Mouse (Mus musculus) Patski (cell line): ENCODE measurements at regions not wholly inside any gene's neighbourhood (a gene's known extent, or its start where the extent isn't known, plus 50 kb on each side); places are given as distances from the start of the nearest gene placed in this dataset.

Source experiments
- ATAC-seq: fragments of 100-300 bp; one replicate; pipeline ENCODE4 v1.8.0; 2021
- CTCF ChIA-PET: fragments of 350-600 bp; sonication (Branson Sonifier 250); formaldehyde crosslinking; loops from one replicate; lab custom pipeline; 2022; ENCODE audit warnings: inconsistent platforms; lab: Charles Lee
- POLR2A ChIA-PET: fragments of 350-600 bp; sonication (Branson Sonifier 250); formaldehyde crosslinking; loops from one replicate; lab custom pipeline; 2022; ENCODE audit warnings: antibody characterized with exemption, inconsistent platforms; lab: Charles Lee
- DNase-seq: peaks from one replicate; pipeline ENCODE4 v3.0.0-alpha.2; 2011; ENCODE audit warnings: low read depth, low spot score
- H3K27me3 ChIP-seq: fragments of 371-371 bp; one replicate; pipeline ENCODE4 v1.5.1; 2021
- CTCF ChIP-seq: fragments of 100-300 bp; IDR thresholded peaks from one replicate; pipeline ENCODE4 v1.5.1; 2021
- in situ Hi-C: fragments of 300-500 bp; cut with MboI; formaldehyde crosslinking; loops from 3 replicates; pipeline ENCODE4 v1.11.1; 2018; ENCODE audit warnings: low pct_unique_long_range_greater_than_20kb, mixed read lengths

DNA sequence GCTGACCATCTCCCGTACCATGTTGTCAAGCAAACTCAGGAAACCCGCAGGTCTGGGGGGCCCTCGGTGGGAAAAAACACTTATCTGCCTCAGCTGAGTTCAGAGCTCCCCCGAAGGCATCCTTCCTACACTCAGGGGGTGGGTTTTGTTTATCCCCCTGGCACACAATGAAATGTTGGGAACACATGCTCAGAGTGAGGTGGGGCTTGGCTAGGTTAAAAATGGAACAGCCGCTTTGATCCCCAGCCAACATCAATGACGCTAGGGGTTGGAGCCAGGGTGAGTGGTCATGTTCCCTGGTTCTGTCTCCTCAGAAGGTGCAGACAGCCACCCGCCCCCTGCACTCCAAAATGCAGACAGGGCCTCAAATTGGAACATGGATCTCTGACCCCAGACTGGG is 221.3 kb upstream of the Tbx3 start:
- POLR2A ChIA-PET = no interaction called here
- no peak for TF ChIP-seq CTCF
- in situ Hi-C loops = no loop called here
- CTCF ChIA-PET = no interaction called here
- DNase-seq (no peak), ATAC-seq (no peak)
- H3K27me3 ChIP-seq = no peaks in the 10 kb centered on the region

DNA sequence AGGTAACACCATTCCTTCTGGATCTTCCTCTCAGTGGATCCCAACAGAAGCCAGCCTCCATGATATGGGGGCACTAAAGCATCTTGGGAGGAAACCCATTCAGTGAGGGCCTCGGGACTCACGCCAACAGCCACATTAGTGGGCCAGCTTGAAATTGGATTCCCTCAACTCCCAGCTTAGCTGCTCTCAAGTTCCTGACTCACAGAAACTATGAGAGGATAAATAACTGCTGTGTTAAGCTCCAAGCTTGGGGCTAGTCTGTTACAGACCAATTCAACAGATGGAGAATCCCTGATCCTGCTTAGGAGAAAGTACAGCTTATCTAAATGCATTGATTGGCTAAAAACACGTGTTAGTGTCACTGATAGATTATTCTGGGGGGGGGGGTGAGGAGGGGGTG is 210.7 kb upstream of the Tbx3 start:
- TF ChIP-seq CTCF = no peak
- DNase-seq (no peak), ATAC-seq (no peak)
- ChIA-PET POLR2A (no interaction called here), CTCF (no interaction called here)
- H3K27me3 ChIP-seq = no peaks in the 10 kb centered on the region
- in situ Hi-C loops = no loop called here

DNA sequence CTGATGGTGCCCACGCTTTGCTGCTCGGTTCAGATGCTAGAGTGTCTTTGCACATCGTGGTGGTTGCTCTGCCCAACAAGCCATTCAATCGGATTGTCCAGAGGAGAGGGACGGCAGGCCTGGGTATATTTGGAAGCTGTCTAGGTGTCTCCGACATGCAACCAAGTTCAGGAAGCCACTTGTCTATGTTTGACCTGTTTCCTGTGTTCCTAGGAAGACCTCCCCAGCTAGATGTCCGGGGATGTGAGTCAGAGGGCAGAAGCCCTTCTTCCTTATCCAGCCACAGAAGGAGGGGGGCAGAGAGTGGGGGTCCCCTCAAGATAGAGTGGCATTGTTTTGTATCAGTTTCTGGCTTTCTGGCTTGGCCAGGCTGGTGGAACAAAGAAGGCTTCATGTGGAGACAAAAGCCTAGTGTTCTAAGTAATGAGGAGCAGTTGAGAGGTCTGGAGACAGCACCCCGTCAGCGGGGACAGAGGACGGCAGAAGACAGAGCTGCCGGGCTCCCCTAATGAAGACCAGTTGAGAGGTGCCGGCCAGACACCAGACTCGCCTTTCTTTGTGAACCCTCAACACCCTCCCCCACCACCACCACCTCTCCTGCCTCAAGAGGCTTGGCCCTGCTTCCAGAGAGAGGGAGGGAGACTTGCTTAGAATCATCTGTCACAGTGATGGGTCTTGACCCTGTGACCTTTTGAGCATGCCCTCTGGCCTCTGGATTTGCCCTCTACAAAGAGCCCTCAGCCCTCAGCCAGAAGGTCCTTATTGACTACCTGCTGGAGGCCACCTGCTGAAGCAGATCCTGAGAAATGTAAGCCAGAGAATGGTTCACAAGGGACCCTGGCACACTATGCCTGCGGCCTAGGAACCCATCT is 207.6 kb upstream of the Tbx3 start:
- ATAC-seq = no peak
- in situ Hi-C loops = no loop called here
- H3K27me3 ChIP-seq = no peaks in the 10 kb centered on the region
- POLR2A ChIA-PET = no interaction called here
- DNase-seq = no peak
- no peak for TF ChIP-seq CTCF
- CTCF ChIA-PET = no interaction called here

DNA sequence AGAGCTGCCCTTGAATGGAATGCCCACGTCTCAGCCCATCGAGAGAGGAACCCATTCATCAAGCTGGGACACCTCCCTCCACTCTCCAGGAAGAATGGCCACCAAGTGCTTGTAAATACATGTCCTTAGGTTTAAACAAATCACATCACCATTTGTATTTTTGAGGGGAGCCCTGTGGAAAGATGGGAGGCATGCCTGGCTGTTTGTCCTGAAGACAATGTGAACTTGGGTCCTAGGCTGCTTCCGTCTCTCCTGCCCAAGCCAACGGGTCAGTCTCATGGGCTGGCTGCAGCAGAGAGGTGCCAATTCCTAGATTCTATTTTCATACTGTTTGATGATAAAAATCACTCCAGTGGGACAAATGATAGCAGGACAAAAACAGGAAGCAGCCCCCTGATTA is 205.9 kb upstream of the Tbx3 start:
- ChIA-PET POLR2A (no interaction called here), CTCF (no interaction called here)
- DNase-seq = no peak
- in situ Hi-C loops = no loop called here
- TF ChIP-seq CTCF = no peak
- ATAC-seq = no peak
- no peaks in the 10 kb centered on the region for H3K27me3 ChIP-seq

DNA sequence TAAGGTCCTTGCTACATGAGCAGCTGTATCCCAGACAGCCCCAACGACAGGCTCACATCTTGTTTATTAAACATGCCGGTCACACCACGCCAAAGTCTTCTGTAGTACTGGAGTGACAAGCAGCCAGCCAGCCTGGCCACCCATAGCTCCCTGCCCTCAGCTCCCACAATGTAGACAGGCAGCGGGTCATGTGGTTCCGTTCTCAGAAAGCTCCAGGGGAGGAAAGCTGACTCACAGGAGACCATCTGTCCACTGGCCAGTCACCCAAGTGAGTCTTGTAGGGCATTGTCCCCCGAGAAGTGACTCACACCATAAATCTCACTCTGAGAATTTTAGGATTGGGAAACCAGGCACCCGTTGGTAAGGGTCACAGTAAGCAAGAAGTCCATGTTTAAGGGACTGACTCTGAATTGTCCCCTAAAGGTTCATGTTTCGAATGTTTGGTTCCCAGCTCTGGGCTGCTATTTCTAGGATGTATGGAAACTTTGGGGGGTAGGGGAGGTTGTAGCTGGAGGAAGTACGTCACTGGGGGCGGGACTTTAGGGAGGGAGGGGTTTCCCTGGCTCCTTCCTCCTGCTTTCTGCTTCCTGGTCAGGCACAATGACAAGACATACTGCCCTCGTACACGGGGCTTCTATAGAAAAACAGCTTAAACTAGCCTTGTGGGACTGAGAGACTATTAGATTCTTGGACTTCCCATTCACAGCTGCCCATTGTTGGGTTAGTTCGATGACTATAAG is 203.0 kb upstream of the Tbx3 start:
- in situ Hi-C loops = no loop called here
- ATAC-seq (no peak), DNase-seq (no peak)
- TF ChIP-seq CTCF = no peak
- ChIA-PET CTCF (no interaction called here), POLR2A (no interaction called here)
- no peaks in the 10 kb centered on the region for H3K27me3 ChIP-seq

DNA sequence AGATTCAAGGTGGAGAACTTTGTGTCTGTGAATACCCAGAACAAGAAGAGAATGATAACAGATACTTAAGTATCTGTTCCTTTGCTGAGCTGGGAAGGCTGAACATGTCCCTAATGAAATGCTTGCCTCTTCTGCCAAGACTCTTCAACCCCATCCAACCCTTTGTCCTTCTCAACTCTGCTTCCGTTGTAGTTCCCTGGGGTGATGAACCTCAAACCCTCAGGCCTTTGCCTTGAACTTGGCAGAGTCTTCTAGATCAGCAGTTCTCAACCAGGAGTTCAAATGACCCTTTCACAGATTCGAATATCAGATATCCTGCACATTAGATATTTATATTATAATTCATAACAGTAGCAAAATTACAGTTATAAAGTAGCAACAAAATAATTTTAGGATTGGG is 192.5 kb upstream of the Tbx3 start:
- H3K27me3 ChIP-seq = no peaks in the 10 kb centered on the region
- ChIA-PET CTCF (no interaction called here), POLR2A (no interaction called here)
- no peak for TF ChIP-seq CTCF
- ATAC-seq = no peak
- no peak for DNase-seq
- in situ Hi-C loops = no loop called here

DNA sequence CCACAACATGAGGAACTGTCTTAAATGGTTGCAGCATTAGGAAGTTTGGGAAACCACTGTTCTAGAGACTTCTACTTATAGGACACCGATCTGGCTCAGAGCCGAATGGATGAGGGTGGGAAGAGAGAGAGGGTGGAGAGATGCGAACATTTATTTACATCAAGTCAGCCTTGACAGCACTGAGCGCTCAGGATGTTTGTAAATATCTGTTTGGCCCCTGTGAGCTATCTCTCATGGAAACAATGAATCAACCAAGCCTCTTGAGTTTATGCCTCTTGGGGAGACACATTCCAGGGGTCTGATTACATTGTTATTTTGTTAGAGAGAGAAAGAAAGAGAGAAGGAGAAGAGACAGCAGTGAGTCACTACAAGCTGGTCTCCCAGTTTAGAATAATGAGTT is 192.1 kb upstream of the Tbx3 start:
- CTCF ChIA-PET = no interaction called here
- TF ChIP-seq CTCF = no peak
- H3K27me3 ChIP-seq = no peaks in the 10 kb centered on the region
- POLR2A ChIA-PET = no interaction called here
- in situ Hi-C loops = no loop called here
- DNase-seq = no peak
- no peak for ATAC-seq

DNA sequence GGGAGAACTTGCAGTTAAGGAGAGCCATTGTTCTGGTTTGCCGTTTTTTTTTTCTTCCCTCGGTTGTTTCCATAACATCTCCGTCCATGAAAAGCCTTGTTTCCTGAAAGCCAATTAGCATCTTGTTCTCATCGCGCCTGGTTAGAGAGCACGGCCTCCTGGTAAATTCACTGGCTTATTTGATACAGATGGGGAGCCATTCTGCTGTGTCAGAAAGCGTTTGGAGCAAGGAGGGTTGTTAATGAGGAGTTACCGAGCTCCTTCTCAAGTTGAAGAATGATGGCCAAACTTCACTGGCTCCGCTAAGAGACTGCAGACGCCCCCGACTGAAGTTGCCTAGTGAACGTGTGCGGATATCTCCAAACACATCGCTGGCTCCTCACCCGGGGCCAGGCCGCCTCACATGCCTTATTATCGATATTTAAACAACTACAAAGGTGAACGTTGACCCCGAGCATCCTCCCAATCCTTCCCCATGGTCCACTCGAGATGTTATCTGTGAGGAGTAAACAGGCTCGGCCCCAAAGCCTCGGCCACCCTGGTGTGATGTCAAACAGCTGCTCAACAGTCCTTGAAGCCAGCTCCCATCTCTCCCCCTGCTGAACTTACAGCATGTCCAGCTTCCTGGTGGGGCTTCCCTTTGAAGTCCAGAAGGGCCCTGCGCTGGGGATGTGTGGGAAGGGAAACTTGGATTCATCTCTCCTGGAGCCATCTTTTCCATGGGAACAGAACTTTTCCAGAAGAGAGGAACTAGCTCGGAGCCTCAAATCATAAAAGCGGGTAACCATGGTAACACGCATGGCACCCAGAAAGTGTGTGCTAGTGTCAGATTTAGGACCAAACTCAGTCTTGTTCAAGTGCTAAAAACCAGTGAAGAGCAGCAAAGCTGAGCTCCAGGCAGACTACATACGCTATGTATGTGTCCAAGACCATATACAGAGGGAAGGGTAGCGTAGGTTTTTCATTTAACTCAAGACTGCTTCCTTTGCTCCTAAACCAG is 190.0 kb upstream of the Tbx3 start:
- in situ Hi-C loops = no loop called here
- CTCF ChIA-PET = no interaction called here
- DNase-seq = no peak

DNA sequence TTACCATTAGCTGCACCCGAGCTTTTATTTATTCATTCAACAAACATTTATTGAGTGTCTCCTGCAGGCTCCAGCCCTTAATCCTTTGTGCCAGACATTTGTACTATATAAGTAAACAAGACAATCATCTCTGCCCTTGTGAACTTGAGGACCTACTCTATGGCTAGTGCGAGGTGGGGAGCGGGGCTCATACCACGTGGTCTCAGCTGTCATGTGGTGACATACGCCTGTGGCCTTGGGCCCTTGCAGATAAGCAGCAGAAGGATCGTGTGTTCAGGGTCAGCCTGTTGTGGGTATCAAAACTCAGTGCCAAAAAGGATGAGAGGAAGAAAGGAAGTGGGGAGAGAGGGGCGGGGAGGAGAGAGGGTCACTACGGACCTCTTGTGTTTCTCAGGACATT is 186.8 kb upstream of the Tbx3 start:
- DNase-seq (no peak), ATAC-seq (no peak)
- no peak for TF ChIP-seq CTCF
- in situ Hi-C loops = no loop called here
- CTCF ChIA-PET = no interaction called here
- peaks cover 4% of the 10 kb centered on the region for H3K27me3 ChIP-seq
- POLR2A ChIA-PET = no interaction called here

More for the DNA sequence above, 190.0 kb upstream of the Tbx3 start:
- TF ChIP-seq CTCF = no peak
- H3K27me3 ChIP-seq = peaks cover 1% of the 10 kb centered on the region
- POLR2A ChIA-PET = no interaction called here
- no peak for ATAC-seq

DNA sequence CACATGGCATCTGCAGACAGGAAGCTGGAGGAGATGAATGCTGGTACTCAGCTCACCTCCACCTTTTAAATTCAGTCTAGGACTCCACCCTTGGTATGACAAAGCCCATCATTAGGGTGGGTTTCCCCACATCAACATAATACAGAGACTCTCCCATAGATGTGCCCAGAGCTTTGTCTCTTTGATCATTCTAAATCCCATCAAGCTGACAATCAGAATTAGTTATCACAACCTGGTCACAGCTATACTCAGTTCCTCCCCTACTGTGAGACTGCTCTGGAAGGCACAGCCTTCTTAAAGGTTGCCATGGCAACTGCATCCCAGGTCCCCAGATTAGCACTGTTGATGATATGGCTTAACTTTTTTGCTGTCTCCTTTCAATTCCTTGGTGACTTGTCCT is 184.3 kb upstream of the Tbx3 start:
- CTCF ChIA-PET = no interaction called here
- in situ Hi-C loops = no loop called here
- POLR2A ChIA-PET = no interaction called here
- DNase-seq (no peak), ATAC-seq (no peak)
- H3K27me3 ChIP-seq = peaks cover 4% of the 10 kb centered on the region
- TF ChIP-seq CTCF = no peak

DNA sequence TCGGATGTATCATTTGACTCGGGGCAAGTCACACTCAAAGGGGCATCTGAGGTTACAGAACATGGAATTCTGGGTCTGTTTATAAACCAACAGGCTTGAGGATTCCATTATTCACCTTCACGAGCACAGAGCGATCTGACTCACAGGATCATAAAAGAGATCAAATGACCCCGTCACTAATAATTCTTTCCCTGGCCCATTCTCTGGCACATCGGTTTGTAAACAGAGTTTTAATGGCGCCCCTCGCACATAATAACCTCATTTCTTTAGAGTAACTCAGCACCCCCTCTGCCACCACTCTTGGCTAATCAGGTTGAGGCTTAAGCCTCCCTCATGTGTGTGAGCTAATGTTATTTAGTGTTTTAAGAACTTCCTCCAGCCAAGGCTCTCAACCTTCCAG is 183.3 kb upstream of the Tbx3 start:
- ChIA-PET CTCF (no interaction called here), POLR2A (no interaction called here)
- no peak for ATAC-seq
- TF ChIP-seq CTCF = no peak
- no peak for DNase-seq
- peaks cover 4% of the 10 kb centered on the region for H3K27me3 ChIP-seq
- in situ Hi-C loops = no loop called here
